Mouse (Mus musculus): Measurements from ENCODE around the gene Drosha. TPM values are rescaled to one million over a fixed set of nuclear protein-coding genes. Genes with fewer than 3 reads are reported as not detected.

Drosha gene
- polyA plus RNA-seq, 1 experiment, result 14.4 TPM

- no peak for TF ChIP-seq CTCF (IDR thresholded peaks at IDR 0.05; ENCODE audit: control insufficient read depth, insufficient read depth, insufficient replicate concordance, low read depth, low read length)
- no peak for TF ChIP-seq POLR2A (IDR thresholded peaks at IDR 0.05; ENCODE audit: control insufficient read depth, low read depth, low read length)
- Histone ChIP-seq H3K4me1 (ENCODE audit: control insufficient read depth, insufficient read depth, low read length) (peaks cover 4% of the 10 kb centered on the region; the same call in 1 of the 2 replicates), H3K27ac (ENCODE audit: control insufficient read depth, insufficient read depth, low read depth, low read length) (no peak overlapping the region), H3K27me3 (ENCODE audit: control insufficient read depth, insufficient read depth, low read length) (no peaks in the 10 kb centered on the region), H3K4me3 (ENCODE audit: control insufficient read depth, low read depth, low read length) (no peak overlapping the region), H3K36me3 (ENCODE audit: control insufficient read depth, insufficient read depth, low read length) (peaks cover 2% of the 10 kb centered on the region; the same call in 1 of the 2 replicates)
Measured at GRCm38 (mm10) chr15:12832599-12832998, 8.0 kb downstream of the Drosha start.

GRCm38 (mm10) chr15:12833385-12833784, 8.8 kb downstream of the Drosha start:
- TF ChIP-seq POLR2A (IDR thresholded peaks at IDR 0.05; ENCODE audit: control insufficient read depth, low read depth, low read length) (peak; percentile 18; the same call in 1 of the 2 replicates), CTCF (IDR thresholded peaks at IDR 0.05; ENCODE audit: control insufficient read depth, insufficient read depth, insufficient replicate concordance, low read depth, low read length) (no peak)
- Histone ChIP-seq H3K27ac (ENCODE audit: control insufficient read depth, insufficient read depth, low read depth, low read length) (no peak overlapping the region), H3K36me3 (ENCODE audit: control insufficient read depth, insufficient read depth, low read length) (peaks cover 2% of the 10 kb centered on the region; the same call in 1 of the 2 replicates), H3K4me1 (ENCODE audit: control insufficient read depth, insufficient read depth, low read length) (peaks cover 4% of the 10 kb centered on the region; the same call in 1 of the 2 replicates), H3K27me3 (ENCODE audit: control insufficient read depth, insufficient read depth, low read length) (no peaks in the 10 kb centered on the region), H3K4me3 (ENCODE audit: control insufficient read depth, low read depth, low read length) (peak overlapping the region; percentile 65)

GRCm38 (mm10) chr15:12834231-12834630, 9.6 kb downstream of the Drosha start:
- H3K4me1 ChIP-seq (ENCODE audit: control insufficient read depth, insufficient read depth, low read length), result peaks cover 4% of the 10 kb centered on the region; the same call in 1 of the 2 replicates
- TF ChIP-seq CTCF (IDR thresholded peaks at IDR 0.05; ENCODE audit: control insufficient read depth, insufficient read depth, insufficient replicate concordance, low read depth, low read length), result no peak
- no peak for TF ChIP-seq POLR2A (IDR thresholded peaks at IDR 0.05; ENCODE audit: control insufficient read depth, low read depth, low read length)
- no peak overlapping the region; the same call in 1 of the 2 replicates for H3K4me3 ChIP-seq (ENCODE audit: control insufficient read depth, low read depth, low read length)
- peaks cover 2% of the 10 kb centered on the region; the same call in 1 of the 2 replicates for H3K36me3 ChIP-seq (ENCODE audit: control insufficient read depth, insufficient read depth, low read length)
- no peaks in the 10 kb centered on the region for H3K27me3 ChIP-seq (ENCODE audit: control insufficient read depth, insufficient read depth, low read length)
- no peak overlapping the region for H3K27ac ChIP-seq (ENCODE audit: control insufficient read depth, insufficient read depth, low read depth, low read length)

- peaks cover 3% of the 10 kb centered on the region; the same call in 1 of the 2 replicates for H3K36me3 ChIP-seq (ENCODE audit: control insufficient read depth, insufficient read depth, low read length)
- no peaks in the 10 kb centered on the region for H3K4me1 ChIP-seq (ENCODE audit: control insufficient read depth, insufficient read depth, low read length)
- H3K27ac ChIP-seq (ENCODE audit: control insufficient read depth, insufficient read depth, low read depth, low read length), result no peak overlapping the region
- H3K27me3 ChIP-seq (ENCODE audit: control insufficient read depth, insufficient read depth, low read length), result no peaks in the 10 kb centered on the region
- TF ChIP-seq CTCF (IDR thresholded peaks at IDR 0.05; ENCODE audit: control insufficient read depth, insufficient read depth, insufficient replicate concordance, low read depth, low read length) (no peak), POLR2A (IDR thresholded peaks at IDR 0.05; ENCODE audit: control insufficient read depth, low read depth, low read length) (no peak)
- H3K4me3 ChIP-seq (ENCODE audit: control insufficient read depth, low read depth, low read length), result no peak overlapping the region
Measured at GRCm38 (mm10) chr15:12840737-12841136, 16.1 kb downstream of the Drosha start.

- no peaks in the 10 kb centered on the region for H3K27me3 ChIP-seq (ENCODE audit: control insufficient read depth, insufficient read depth, low read length)
- TF ChIP-seq CTCF (IDR thresholded peaks at IDR 0.05; ENCODE audit: control insufficient read depth, insufficient read depth, insufficient replicate concordance, low read depth, low read length) (no peak), POLR2A (IDR thresholded peaks at IDR 0.05; ENCODE audit: control insufficient read depth, low read depth, low read length) (no peak)
- no peaks in the 10 kb centered on the region for H3K4me1 ChIP-seq (ENCODE audit: control insufficient read depth, insufficient read depth, low read length)
- H3K27ac ChIP-seq (ENCODE audit: control insufficient read depth, insufficient read depth, low read depth, low read length), result no peak overlapping the region
- H3K4me3 ChIP-seq (ENCODE audit: control insufficient read depth, low read depth, low read length), result no peak overlapping the region
- H3K36me3 ChIP-seq (ENCODE audit: control insufficient read depth, insufficient read depth, low read length), result peaks cover 3% of the 10 kb centered on the region; the same call in 1 of the 2 replicates
Measured at GRCm38 (mm10) chr15:12842833-12843232, 18.2 kb downstream of the Drosha start.

- peaks cover 5% of the 10 kb centered on the region; the same call in 1 of the 2 replicates for H3K36me3 ChIP-seq (ENCODE audit: control insufficient read depth, insufficient read depth, low read length)
- TF ChIP-seq CTCF (IDR thresholded peaks at IDR 0.05; ENCODE audit: control insufficient read depth, insufficient read depth, insufficient replicate concordance, low read depth, low read length) (no peak), POLR2A (IDR thresholded peaks at IDR 0.05; ENCODE audit: control insufficient read depth, low read depth, low read length) (no peak)
- H3K4me3 ChIP-seq (ENCODE audit: control insufficient read depth, low read depth, low read length), result no peak overlapping the region
- no peak overlapping the region for H3K27ac ChIP-seq (ENCODE audit: control insufficient read depth, insufficient read depth, low read depth, low read length)
- H3K27me3 ChIP-seq (ENCODE audit: control insufficient read depth, insufficient read depth, low read length), result no peaks in the 10 kb centered on the region
- no peaks in the 10 kb centered on the region for H3K4me1 ChIP-seq (ENCODE audit: control insufficient read depth, insufficient read depth, low read length)
Measured at GRCm38 (mm10) chr15:12848196-12848975, 23.8 kb downstream of the Drosha start.

- TF ChIP-seq POLR2A (IDR thresholded peaks at IDR 0.05; ENCODE audit: control insufficient read depth, low read depth, low read length), result no peak
- Histone ChIP-seq H3K27me3 (ENCODE audit: control insufficient read depth, insufficient read depth, low read length) (no peaks in the 10 kb centered on the region), H3K4me1 (ENCODE audit: control insufficient read depth, insufficient read depth, low read length) (no peaks in the 10 kb centered on the region), H3K4me3 (ENCODE audit: control insufficient read depth, low read depth, low read length) (peak overlapping the region; percentile 17; the same call in 1 of the 2 replicates), H3K27ac (ENCODE audit: control insufficient read depth, insufficient read depth, low read depth, low read length) (no peak overlapping the region), H3K36me3 (ENCODE audit: control insufficient read depth, insufficient read depth, low read length) (peaks cover 5% of the 10 kb centered on the region; the same call in 1 of the 2 replicates)
Measured at GRCm38 (mm10) chr15:12849373-12849772, 24.8 kb downstream of the Drosha start.

Measured in testis, adult 2 months (tissue).